Mouse (Mus musculus): ENCODE results near the gene Sstr4. TPM values are rescaled to one million over a fixed set of nuclear protein-coding genes. Genes with fewer than 3 reads are reported as not detected.

Gene Sstr4
- total RNA-seq, 4 experiments from 2014 or later: 0.98 to 1.8 (median 1.3) TPM

DNA sequence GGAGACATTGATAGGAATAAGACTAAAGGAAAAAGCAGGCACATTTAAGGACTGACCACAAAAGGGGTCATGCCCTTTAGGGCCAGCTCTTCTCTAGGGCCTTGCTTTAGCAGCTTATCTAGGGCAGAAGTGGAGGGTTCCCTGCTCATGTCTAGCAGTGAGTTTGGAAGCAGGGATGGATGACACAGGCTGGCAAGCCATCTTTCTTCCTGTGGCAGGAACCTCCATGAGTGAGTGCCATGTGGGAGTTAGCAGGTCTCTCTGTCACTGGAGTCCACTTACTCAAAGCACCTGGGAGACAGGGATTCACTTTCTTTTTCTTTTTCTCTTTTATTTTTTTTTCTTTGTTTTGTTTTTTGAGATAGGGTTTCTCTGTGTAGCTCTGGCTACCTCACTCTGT, 1.3 kb upstream of the Sstr4 start:
- DNase-seq (ENCODE audit: low spot score): no peak

DNA sequence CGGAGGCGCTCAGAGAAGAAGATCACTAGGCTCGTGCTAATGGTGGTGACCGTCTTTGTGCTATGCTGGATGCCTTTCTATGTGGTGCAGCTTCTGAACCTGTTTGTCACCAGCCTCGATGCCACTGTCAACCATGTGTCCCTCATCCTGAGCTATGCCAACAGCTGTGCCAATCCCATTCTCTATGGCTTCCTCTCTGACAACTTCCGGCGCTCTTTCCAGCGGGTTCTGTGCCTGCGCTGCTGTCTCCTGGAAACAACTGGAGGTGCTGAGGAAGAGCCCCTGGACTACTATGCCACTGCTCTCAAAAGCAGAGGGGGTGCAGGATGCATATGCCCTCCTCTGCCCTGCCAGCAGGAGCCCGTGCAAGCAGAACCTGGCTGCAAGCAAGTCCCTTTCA, 1.1 kb downstream of the Sstr4 start:
- no peak for DNase-seq (ENCODE audit: low spot score)

DNA sequence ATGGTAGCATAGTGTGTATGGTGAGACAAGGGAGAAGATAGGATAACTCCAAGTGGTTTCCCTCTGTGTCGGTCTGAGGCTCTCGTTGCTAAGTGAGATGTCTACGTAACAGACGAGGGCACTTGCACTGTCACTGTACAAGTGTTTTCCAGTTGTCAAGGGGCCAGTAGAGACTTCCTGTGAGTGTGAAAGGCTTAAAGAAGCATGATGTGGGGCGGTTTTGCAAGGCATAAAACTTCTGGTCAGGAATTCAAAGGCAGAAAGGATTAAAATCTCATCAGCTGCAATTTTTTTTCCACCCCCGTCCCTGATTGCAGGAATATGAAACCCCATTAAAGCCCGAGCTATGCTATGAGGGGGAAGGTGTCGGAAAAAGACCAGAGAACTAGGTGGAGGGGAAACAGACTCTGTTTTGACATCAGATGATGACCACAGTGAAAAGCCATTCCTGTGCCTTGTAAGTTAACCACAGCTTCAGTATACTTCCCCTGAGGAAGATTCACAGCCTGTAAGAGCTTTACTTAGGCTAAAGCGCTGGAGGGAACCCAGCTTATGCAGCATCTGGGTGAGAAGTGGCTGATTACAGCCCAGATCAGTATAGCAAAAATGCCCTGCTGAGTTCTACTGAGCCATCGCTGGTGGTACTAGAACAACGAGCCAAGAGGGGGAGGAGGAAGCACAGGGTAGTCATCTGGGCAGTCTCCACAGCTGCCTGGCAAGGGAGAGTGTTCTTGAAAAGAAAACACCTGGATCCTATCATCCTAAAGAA, 2.1 kb downstream of the Sstr4 start:
- no peak for DNase-seq (ENCODE audit: low spot score)

DNA sequence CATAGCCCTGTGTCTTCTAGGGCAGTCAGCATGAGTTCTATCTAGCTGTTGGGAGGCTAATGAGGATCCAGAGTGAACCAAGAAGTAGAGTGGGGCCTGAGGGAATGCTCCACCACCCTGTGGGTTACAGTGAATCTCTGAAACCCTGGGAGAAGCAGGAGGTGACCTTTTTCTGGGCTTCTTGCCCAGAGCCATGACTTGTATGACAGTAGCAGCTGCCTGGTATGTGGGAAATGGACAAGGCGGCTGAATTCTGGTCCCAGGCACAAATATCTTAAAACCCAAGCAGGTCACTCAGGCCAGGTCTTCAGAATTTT, 2.6 kb downstream of the Sstr4 start:
- DNase-seq (ENCODE audit: low spot score): peak; percentile 68

DNA sequence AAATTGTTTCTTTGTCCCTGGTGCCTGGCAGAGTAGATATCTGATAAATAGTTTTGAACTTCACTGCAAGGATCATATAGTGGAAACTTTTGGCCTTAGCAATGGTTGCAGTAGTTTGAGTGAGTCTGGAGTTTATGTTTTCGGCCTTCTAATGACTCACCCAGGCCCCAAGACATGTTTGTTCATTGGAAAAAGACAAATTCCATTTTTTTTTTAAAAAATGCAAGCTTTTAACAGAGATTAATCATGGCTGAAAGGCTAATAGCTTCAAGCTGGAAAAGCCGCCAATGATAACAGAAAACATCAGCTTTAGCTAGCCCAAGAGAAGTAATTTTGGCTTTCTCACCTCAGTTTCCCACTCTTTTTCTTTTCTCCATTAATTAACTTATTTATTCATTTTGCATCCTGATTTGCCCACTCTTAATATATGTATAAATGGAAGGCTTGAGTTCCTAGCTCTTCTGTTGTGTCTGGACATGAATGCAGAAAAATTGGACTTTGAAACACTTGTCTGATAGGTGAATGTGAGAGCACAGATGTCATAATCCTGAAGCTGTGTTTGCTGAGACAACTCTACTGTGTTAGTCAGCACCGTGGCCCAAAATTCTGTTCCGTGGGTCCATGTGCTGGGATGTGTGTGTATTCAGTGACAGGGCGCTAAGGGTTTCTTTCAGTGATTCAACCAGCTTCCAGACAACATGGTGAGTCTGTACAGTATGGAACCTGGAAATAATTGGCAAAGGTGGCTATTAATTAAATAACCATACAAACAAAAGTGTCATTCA, 3.9 kb downstream of the Sstr4 start:
- DNase-seq (ENCODE audit: low spot score): no peak

DNA sequence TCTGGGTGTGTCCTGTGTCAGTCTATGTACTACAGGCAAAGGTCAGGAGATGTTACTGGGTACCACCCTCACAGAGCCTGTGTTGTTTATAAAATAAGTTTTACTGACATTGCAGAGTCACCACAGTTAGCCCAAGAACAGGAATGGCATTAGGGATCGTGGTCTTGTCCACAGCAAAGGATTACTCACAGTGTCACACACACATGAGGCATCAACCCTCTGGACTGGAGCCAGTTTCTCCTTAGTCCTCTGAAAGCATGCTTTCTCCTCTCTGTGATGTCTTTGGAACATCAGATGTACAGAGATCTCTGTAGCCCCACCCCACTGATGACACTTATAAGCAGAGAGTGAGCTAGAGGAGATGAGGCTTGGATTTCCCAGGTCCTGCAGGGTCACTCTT, 7.1 kb downstream of the Sstr4 start:
- DNase-seq (ENCODE audit: low spot score): no peak

DNA sequence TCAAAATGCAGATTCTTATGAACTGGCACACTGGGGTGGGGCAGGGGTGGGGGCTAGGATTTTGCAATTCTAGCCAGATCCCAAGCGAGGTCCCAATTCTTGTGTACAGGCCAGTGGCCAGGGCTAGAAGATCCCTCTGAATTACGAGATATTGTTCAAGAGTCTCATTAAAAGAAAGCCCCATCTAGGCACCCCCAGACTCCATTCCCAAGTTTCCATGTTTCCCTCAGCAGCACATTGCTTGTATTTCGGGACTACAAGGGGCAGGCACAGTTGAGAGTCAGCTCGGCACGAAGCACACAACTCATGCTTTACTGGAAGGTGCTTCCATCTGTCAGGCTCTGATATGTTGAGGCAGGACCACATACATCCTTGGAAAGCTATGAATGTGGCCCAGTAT, 9.8 kb downstream of the Sstr4 start:
- no peak for DNase-seq (ENCODE audit: low spot score)

DNA sequence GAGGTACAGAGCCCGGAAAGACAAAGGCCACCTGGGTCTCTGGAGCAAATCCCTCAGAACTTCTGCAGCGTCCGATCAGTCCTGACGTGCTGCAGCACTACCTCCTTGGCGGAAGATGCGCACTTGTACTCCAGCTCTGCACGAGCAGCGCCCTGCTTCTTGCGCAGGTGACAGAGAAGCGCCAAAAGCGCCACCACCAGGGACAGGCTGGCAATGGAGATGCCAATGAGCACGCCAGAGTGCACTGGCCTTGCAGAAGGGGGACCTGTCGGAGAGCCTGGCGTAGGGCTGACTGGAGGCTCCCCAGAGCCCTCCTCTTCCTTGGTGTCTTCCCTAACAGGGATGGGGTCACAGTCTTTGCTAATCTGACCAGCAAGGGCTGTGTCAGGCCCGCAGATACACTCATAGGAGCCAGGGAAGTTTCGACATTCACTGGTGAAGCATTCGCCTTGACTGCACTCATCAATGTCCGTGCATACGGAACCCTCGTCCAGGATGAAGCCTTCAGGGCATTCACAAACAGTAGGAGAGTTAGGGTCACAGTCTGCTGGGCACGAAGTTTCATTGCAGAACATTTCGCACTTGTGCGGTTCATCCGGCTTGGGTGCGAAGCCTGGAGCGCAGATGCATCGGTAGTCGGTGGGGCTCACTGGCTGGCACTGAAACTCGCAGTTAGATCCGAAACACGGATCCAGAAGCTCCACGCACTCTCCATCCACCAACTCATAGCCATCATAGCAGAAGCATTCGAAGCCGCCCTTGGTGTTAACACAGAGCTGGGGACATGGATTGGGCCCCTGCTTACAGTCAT, 11.2 kb downstream of the Sstr4 start:
- DNase-seq (ENCODE audit: low spot score): no peak

DNA sequence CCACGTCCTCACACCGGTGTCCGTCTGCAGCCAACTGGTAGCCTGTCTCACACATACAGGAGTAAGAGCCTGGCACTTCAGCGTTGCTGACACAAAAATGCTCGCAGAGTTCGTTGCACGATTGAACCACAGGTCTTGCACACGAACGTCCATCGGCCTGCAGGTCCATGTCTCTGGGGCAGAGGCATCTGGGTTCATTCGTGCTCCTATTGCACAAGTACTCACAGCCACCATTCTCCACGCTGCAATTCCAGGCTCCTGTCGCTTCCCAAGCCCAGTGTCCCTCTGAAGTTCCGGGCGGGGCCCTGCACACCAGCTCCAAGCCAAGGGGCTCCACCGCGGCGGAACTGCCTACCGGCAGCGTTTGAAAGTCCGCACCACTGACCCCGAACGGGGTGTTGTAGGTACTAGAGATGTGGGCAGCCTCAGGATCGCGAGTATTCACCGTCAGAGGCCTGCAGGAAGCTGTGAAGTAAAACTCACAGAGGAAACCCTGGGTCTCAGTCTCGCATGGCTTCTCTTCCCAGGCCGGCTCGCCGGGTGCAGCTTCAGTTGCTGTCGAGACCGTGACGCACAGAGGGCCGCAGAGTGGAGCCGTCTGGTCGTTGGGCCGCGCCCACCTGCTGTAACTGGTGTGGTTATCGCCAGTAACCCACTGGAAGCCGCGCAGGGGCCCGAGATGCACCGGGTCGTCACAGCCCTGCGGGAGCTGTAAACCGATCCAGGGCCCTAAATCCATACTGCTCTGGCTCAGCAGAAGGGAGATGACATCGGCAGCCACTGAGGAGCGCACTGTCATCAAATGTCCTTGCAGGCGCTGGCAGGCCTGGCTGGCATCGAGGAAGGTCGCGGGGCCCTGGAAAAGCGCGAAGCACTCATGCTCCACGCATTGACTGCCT, 12.1 kb downstream of the Sstr4 start:
- DNase-seq (ENCODE audit: low spot score): no peak

DNA sequence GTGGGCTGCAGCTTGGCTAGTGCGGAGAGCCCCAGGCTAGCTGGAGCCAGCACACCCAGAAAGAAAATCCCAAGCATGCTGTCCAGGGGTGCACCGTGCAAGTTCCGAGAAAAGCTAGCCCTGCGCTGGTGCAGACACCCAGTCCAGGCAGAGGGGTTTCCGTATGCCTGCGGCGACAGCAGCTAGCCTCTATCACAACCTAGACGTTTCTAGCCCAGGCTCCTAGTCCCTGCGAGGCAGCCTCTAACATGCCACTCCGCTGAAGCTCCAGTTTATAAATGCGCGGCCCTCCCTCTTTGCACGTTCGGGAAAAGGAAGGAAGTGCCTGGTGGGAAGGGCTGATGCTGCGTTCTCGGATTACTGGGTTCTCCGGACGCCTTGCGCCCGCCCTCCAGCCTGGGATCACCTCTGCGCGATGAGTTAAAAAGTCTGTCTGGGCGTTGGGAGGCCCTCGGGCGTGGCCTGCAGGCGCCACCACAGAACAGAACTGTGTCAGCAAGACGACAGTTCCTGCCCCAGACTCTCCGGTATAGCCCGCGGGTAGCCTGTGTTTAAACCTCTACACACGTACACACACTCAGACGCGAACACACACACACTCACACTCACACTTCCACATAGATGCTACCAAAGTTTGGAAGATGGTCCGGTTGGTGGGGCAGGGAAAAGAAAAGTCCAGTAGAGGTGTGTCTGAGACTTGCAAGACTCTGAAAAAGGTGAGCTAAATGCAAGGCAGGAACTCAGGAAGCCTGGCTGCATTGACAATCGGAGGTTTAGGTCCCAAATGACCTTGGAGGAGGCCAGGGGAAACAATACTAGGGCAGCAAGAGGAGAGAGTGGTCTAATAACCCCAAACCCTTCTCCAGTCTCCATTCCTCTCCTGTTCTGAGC, 13.0 kb downstream of the Sstr4 start, which contains the start of gene Thbd:
Gene Thbd (minus strand): TSS at position 319 of the 891 bp plus-strand sequence.
- peak; percentile 93 for DNase-seq (ENCODE audit: low spot score)

DNA sequence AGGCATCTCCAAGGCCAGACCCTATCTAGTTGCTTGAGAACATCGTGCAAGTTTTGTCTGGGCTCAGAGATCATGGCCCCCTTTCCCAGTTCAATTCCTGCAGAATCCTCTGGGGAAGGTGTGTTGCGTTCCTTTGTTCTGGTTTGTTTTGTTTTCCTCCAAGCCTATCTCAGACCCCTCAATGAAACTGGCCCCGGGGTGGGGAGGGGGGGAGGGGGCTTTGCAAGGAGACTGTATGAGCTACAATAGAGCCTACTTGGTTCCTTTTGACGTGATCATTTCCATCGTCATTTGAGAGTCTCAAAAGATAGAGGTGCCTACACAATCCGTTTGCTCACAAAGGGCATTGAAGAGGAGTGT, 13.6 kb downstream of the Sstr4 start:
- DNase-seq (ENCODE audit: low spot score): no peak

DNA sequence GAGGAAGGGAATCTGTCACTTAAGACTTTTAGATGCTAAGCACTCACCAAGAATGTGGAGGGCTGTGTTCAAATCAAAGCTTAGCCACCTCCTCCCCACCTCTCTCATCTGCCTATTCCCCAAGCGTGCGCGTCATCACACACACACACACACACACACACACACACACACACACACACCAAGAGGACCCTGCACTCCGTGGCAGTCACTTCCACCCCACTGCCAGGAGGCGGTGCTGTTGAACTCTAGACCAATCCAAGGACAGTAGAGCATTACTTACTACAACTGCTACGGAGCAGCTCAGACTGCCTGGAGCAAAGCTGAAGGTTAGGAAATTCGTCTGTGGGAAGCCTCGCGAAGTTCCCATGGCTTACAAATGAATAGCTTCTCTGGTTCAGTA, 14.0 kb downstream of the Sstr4 start:
- DNase-seq (ENCODE audit: low spot score): peak; percentile 90

DNA sequence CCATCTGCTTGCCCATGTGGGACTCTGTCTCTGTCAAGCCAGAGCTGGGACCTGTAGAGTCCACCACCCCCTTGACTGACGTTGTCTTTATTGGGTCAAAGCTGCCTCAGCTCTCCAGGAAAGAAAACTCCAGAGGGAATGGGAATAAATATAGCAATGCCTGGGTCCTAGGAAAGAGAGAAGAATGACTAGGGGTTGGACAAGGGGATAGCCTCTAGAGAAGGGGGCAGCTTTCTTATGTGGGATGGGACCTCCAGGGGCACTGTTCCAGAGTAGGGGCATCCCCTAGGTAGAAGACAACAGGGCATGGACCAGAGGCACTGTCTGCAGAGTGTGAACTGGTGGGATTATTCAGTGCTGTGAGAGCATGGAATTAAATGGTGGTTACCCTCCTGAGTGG, 14.7 kb downstream of the Sstr4 start:
- no peak for DNase-seq (ENCODE audit: low spot score)

DNA sequence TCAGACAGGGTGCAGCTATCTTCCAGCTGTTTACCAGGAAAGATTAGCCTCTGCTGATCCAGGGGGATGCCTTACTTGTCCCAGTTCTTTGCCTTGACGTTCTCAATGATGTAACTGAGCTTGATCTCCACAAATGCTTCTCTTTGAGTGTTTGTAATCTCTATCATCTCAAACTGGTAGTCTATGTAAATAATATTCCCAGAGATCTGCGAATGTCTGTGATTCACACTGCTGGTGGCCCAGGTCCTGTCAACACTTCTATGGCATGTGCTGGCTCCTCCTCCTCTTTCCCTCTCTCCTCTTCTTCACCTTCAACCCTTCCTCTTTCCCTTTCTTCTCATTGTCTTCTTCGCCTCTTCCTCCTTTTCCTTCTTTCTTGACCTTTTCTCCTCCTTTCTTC, 24.0 kb downstream of the Sstr4 start:
- no peak for DNase-seq (ENCODE audit: low spot score)

DNA sequence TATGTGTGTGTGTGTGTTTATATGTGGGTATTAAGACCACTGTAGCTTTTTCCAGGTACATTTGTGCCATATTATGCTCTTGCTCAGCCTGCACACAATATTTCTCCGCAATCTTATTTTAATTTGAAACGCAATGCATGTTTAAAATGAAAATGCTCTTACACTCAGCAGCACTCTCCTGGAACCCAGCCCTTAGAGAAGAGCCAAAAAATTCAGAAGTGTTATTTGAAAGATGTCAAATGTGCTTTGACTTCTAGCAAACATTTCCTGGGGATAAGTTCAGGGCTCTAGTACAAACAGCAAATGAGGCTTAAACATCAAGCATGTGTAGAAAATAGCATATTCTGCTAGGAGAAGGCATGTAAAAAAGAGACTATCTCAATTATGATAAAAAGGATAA, 24.6 kb downstream of the Sstr4 start:
- DNase-seq (ENCODE audit: low spot score): no peak

DNA sequence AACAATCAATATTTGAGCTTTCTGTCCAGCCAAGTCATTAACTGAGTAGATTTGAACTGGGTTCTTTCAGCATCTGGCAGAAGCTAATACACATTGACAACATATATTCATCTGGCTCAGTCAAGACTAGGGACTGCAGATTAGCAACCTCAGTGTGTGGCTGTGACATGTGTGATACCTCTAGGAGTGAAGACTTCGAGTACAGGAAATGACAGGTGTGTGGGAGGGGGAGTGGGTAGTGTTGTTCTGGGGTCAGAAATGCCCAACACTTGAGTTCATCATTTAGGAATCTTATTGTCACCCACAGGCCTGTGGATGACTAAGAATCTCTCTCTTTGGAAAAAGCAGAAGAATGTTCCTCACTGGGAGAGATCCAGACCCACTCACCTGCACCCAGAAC, 26.0 kb downstream of the Sstr4 start:
- DNase-seq (ENCODE audit: low spot score): no peak

DNA sequence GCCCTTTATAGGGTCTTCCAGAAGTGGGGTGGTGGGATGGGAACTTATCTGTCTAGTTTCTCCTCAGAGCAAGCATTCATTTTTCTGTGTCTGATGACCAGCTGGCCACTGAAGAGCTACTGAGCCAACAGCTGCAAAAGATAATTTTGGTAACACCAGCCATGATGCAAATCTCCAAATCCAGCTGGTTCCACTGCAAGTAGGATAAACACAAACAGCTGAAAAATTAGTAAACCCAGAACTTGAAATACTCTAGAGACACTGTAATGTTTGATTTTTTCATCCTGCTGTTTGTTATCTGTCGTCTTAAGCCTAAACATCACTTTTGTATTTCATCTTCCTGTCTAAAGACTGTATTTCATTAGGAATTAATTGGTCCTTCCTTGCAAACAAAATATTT, 26.6 kb downstream of the Sstr4 start:
- no peak for DNase-seq (ENCODE audit: low spot score)

DNA sequence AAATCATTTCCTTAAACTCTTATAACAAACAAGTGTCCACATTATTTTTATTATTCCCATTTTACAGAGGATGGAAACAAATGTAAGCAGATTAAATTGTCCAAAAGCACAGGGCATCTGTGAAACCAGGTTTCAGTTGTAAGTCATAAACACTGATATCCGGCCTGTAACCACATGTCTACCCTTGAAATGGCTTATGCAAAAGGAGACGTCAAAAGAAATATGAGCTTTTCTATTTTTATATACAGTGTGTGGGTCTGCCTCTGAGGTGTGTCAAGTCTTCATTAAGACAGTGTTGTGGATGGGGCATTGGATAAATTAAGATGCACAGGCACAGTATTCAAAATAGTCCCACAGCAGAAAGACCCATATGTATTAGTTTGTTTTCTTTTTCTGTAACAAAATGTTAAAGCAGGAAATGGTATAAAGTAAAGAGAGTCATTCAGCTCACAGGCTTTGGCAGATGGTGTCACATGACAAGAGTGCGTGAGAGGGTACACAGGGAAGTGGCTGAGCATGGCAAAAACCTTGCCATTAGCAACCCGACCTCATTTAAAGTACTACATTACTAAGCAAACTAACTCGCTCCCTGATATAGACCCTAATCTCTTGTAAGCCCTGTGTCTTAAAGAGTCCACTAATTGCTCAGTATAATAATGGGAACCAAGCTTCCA, 30.7 kb downstream of the Sstr4 start:
- DNase-seq (ENCODE audit: low spot score): no peak

DNA sequence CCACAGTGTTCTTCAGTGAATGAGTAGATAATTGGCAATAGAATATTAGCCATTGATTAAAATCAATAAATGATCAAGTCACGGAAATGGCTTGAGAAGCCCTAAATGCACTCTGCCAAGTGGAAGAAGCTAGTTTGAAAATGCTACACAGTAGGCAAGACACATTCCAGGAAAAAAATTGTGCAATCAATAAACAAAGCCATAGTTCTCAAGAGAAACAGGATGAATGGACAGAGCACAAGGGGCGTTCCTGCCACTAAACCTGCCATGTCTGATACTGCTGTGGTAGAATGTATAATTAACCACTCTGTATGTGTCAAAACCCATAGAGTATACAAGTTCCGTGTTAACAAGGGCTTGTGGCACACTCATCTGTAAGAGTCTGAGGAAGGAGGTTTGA, 32.4 kb downstream of the Sstr4 start:
- DNase-seq (ENCODE audit: low spot score): no peak

DNA sequence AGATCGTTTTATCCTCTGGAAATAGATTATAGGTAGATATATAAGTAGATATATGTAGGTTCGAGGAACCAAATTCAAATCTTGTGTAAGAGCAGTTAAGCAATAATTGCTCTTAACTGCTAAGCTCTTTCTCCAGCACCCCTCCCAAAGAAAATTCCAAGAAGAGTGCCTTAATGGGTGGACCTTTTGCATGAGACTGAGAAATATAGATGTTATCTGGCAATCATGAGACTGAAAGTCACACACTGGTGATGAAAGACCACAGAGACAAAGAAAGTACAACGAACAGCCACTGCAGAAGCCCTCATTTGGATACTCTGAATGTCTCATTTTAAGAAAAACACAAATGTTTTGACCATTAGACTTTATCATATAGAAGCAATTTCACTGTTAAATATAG, 33.4 kb downstream of the Sstr4 start:
- no peak for DNase-seq (ENCODE audit: low spot score)

Data from heart, adult 8-10 months (tissue).